Mouse (Mus musculus): Measurements from ENCODE around the gene Tmc6. TPM values are rescaled to one million over a fixed set of nuclear protein-coding genes. Genes with fewer than 3 reads are reported as not detected.

The Tmc6 gene
- polyA plus RNA-seq, 1 experiment from 2014 or later, result 17.5 TPM

GRCm38 (mm10) chr11:117728245-117728644 lies 53.8 kb downstream of the Tmc6 start:
- Histone ChIP-seq H3K9ac (no peak overlapping the region), H3K4me3 (no peak overlapping the region), H3K27ac (0 out of 2 replicates have a peak overlapping the region, but pooled peaks have one; percentile 9), H3K4me2 (replicated peaks) (no peak overlapping the region), H3K36me3 (peaks cover 20% of the 10 kb centered on the region), H3K9me3 (no peaks in the 10 kb centered on the region), H3K27me3 (no peaks in the 10 kb centered on the region), H3K4me1 (0 out of 2 replicates have a peak, but pooled peaks cover 5% of the 10 kb centered on the region)
- no peak for ATAC-seq (ENCODE audit: insufficient number of reproducible peaks, insufficient read depth, low FRiP score, low TSS enrichment)
- WGBS, result 91% methylated on average over 5 of the region's 5 CpGs

GRCm38 (mm10) chr11:117727031-117727430 lies 55.0 kb downstream of the Tmc6 start:
- 0 out of 2 replicates have a peak, but pooled peaks cover 5% of the 10 kb centered on the region for H3K4me1 ChIP-seq
- H3K4me2 ChIP-seq (replicated peaks), result no peak overlapping the region
- no peak overlapping the region for H3K4me3 ChIP-seq
- no peak overlapping the region for H3K27ac ChIP-seq
- 93% methylated on average over 4 of the region's 4 CpGs for WGBS
- no peak overlapping the region for H3K9ac ChIP-seq
- ATAC-seq (ENCODE audit: insufficient number of reproducible peaks, insufficient read depth, low FRiP score, low TSS enrichment), result no peak
- peaks cover 27% of the 10 kb centered on the region for H3K36me3 ChIP-seq
- no peaks in the 10 kb centered on the region for H3K27me3 ChIP-seq
- H3K9me3 ChIP-seq, result no peaks in the 10 kb centered on the region

GRCm38 (mm10) chr11:117724604-117725301 lies 57.2 kb downstream of the Tmc6 start:
- no peak overlapping the region for H3K4me2 ChIP-seq (replicated peaks)

GRCm38 (mm10) chr11:117718838-117719237 lies 63.2 kb downstream of the Tmc6 start:
- Histone ChIP-seq H3K27ac (no peak overlapping the region), H3K9me3 (no peaks in the 10 kb centered on the region), H3K4me1 (no peaks in the 10 kb centered on the region), H3K4me2 (replicated peaks) (no peak overlapping the region), H3K36me3 (peaks cover 83% of the 10 kb centered on the region), H3K9ac (no peak overlapping the region), H3K27me3 (no peaks in the 10 kb centered on the region), H3K4me3 (no peak overlapping the region)
- 95% methylated on average over 3 of the region's 3 CpGs for WGBS
- no peak for ATAC-seq (ENCODE audit: insufficient number of reproducible peaks, insufficient read depth, low FRiP score, low TSS enrichment)

More at GRCm38 (mm10) chr11:117724604-117725301, 57.2 kb downstream of the Tmc6 start:
- Histone ChIP-seq H3K27ac (no peak overlapping the region), H3K27me3 (no peaks in the 10 kb centered on the region), H3K36me3 (peaks cover 46% of the 10 kb centered on the region), H3K4me3 (no peak overlapping the region), H3K4me1 (0 out of 2 replicates have a peak, but pooled peaks cover 5% of the 10 kb centered on the region), H3K9ac (no peak overlapping the region), H3K9me3 (no peaks in the 10 kb centered on the region)
- ATAC-seq (ENCODE audit: insufficient number of reproducible peaks, insufficient read depth, low FRiP score, low TSS enrichment), result no peak
- WGBS, result 81% methylated on average over 6 of the region's 6 CpGs

Other genes starting within 250 kb of the Tmc6 start
- gene Tnrc6c, start 127.9 kb downstream of the Tmc6 start, polyA plus RNA-seq (2016; fragmentation: Nextera tagmentation; extraction: Ambion mirVana), result 23.9 and 26.1 TPM in 2 replicates
- 1.3 TPM in 2 replicates for gene Tmc8, start 122 bp downstream of the Tmc6 start, polyA plus RNA-seq (2016; fragmentation: Nextera tagmentation; extraction: Ambion mirVana)
- gene 6030468B19Rik, start 15.5 kb upstream of the Tmc6 start, polyA plus RNA-seq (2016; fragmentation: Nextera tagmentation; extraction: Ambion mirVana), result 0.26 TPM in 1 of 2 replicates, not detected in the other
- 0.54 and 1.3 TPM in 2 replicates for gene Gm20708, start 27.5 kb upstream of the Tmc6 start, polyA plus RNA-seq (2016; fragmentation: Nextera tagmentation; extraction: Ambion mirVana)
- gene Syngr2, start 27.5 kb upstream of the Tmc6 start, polyA plus RNA-seq (2016; fragmentation: Nextera tagmentation; extraction: Ambion mirVana), result 29.6 and 31.0 TPM in 2 replicates
- 4.3 and 4.9 TPM in 2 replicates for gene Afmid, start 43.7 kb upstream of the Tmc6 start, polyA plus RNA-seq (2016; fragmentation: Nextera tagmentation; extraction: Ambion mirVana)
- 117 and 129 TPM in 2 replicates for gene Tk1, start 43.9 kb upstream of the Tmc6 start, polyA plus RNA-seq (2016; fragmentation: Nextera tagmentation; extraction: Ambion mirVana)
- 312 and 318 TPM in 2 replicates for gene Birc5, start 67.1 kb upstream of the Tmc6 start, polyA plus RNA-seq (2016; fragmentation: Nextera tagmentation; extraction: Ambion mirVana)
- gene Tmem235, start 78.6 kb upstream of the Tmc6 start, polyA plus RNA-seq (2016; fragmentation: Nextera tagmentation; extraction: Ambion mirVana), result not detected in 2 replicates
- 2.5 and 2.8 TPM in 2 replicates for gene Tha1, start 91.3 kb upstream of the Tmc6 start, polyA plus RNA-seq (2016; fragmentation: Nextera tagmentation; extraction: Ambion mirVana)
- gene Socs3, start 187.8 kb upstream of the Tmc6 start, polyA plus RNA-seq (2016; fragmentation: Nextera tagmentation; extraction: Ambion mirVana), result 18.4 and 19.3 TPM in 2 replicates
- gene Pgs1, start 204.1 kb upstream of the Tmc6 start, polyA plus RNA-seq (2016; fragmentation: Nextera tagmentation; extraction: Ambion mirVana), result 43.0 and 46.2 TPM in 2 replicates

Data from embryonic facial prominence, embryonic 12.5 days (tissue).